Mouse (Mus musculus) CH12.LX (cell line): ENCODE results near the gene Phf12.

Source experiments
- CHD1 ChIP-seq: IDR thresholded peaks from 2 replicates; pipeline ENCODE4 v1.6.1; 2012; ENCODE audit warnings: low read depth, low read length, improper control_type of control experiment, inconsistent platforms
- CHD2 ChIP-seq: IDR thresholded peaks from 2 replicates; pipeline ENCODE4 v1.6.1; 2011; ENCODE audit warnings: low read length, improper control_type of control experiment
- CTCF ChIP-seq, 2 experiments: IDR thresholded peaks in 1 of 2; conservative IDR thresholded peaks in 1 of 2; 2 replicates each; pipeline ENCODE4 v1.5.1; 2011 to 2012; ENCODE audit warnings: low read depth in 2 of 2, low read length in 2 of 2, improper control_type of control experiment in 1 of 2, inconsistent platforms in 1 of 2, mild to moderate bottlenecking in 1 of 2, moderate library complexity in 1 of 2
- ELF1 ChIP-seq: IDR thresholded peaks from 2 replicates; pipeline ENCODE4 v1.6.1; 2014; ENCODE audit warnings: low read depth, mild to moderate bottlenecking, inconsistent platforms, low read length, improper control_type of control experiment
- EP300 ChIP-seq: IDR thresholded peaks from 2 replicates; pipeline ENCODE4 v1.6.1; 2011; ENCODE audit warnings: low read length, improper control_type of control experiment
- GABPA ChIP-seq: IDR thresholded peaks from 2 replicates; pipeline ENCODE4 v1.6.1; 2012; ENCODE audit warnings: low read depth, low read length, improper control_type of control experiment, inconsistent platforms; ENCODE audit not compliant: insufficient replicate concordance
- MAX ChIP-seq: IDR thresholded peaks from 2 replicates; pipeline ENCODE4 v1.6.1; 2011; ENCODE audit warnings: low read length, improper control_type of control experiment
- MEF2A ChIP-seq: IDR thresholded peaks from 2 replicates; pipeline ENCODE4 v1.6.1; 2014; ENCODE audit warnings: low read depth, mild to moderate bottlenecking, inconsistent platforms, low read length, improper control_type of control experiment, borderline replicate concordance
- POLR2A ChIP-seq: IDR thresholded peaks from 2 replicates; pipeline ENCODE4 v1.6.1; 2011; ENCODE audit warnings: low read depth, mild to moderate bottlenecking, improper control_type of control experiment, low read length
- POLR2AphosphoS2 ChIP-seq: IDR thresholded peaks from 2 replicates; pipeline ENCODE4 v1.6.1; 2011; ENCODE audit warnings: low read depth, low read length, improper control_type of control experiment
- RCOR1 ChIP-seq: conservative IDR thresholded peaks from 2 replicates; pipeline ENCODE4 v1.6.1; 2012; ENCODE audit warnings: low read depth, mild to moderate bottlenecking, inconsistent platforms, low read length, improper control_type of control experiment
- ZC3H11A ChIP-seq: IDR thresholded peaks from 2 replicates; pipeline ENCODE4 v1.6.1; 2012; ENCODE audit warnings: low read depth, mild to moderate bottlenecking, inconsistent platforms, low read length, improper control_type of control experiment
- ZNF384 ChIP-seq: IDR thresholded peaks from 2 replicates; pipeline ENCODE4 v1.6.1; 2012; ENCODE audit warnings: low read depth, low read length, improper control_type of control experiment, inconsistent platforms

DNA sequence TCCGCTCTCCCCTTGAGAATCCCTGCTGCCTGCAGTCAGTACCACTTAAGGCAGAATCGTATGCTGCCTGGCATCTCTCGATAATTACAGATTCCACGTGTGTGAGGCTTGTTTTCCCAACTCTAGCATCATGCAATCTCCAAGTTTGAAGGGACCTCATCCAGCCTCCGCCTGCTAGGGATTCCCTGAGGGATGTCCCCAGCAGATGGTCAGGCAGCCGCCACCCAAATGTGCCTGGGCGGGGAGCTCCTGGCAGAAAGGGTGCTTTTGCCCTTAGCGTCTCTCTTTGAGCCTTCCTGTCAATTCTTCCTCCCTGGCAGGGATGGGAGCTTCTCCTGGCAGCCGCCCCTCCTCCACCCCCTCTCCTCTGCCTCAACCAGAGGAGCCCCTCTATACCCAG lies 22.4 kb upstream of the Phf12 start:
- TF ChIP-seq CTCF (conservative IDR thresholded peaks at IDR 0.05 in 1 of 2, IDR thresholded peaks at IDR 0.05 in 1 of 2; ENCODE audit: low read depth in 2 of 2, low read length in 2 of 2) (no peak), POLR2AphosphoS2 (no peak), ZC3H11A (no peak), CHD1 (no peak), EP300 (no peak), MAX (no peak), POLR2A (no peak), ZNF384 (no peak), RCOR1 (no peak), CHD2 (no peak), MEF2A (no peak), GABPA (no peak), ELF1 (no peak)
